Mouse (Mus musculus) limb, embryonic 10.5 days (tissue): ENCODE results near the gene Ift57. TPM values are rescaled to one million over a fixed set of nuclear protein-coding genes. Genes with fewer than 3 reads are reported as not detected.

Source experiments
- DNase-seq: peaks from one replicate; pipeline ENCODE4 v3.0.0-alpha.2; 2017; ENCODE audit warnings: low spot score
- H3K27ac ChIP-seq: fragments of 300-500 bp; sonication (generic); 2 replicates; pipeline ENCODE4 v1.5.1; 2016; ENCODE audit warnings: mild to moderate bottlenecking
- H3K27me3 ChIP-seq: fragments of 300-500 bp; sonication (generic); 2 replicates; pipeline ENCODE4 v1.6.1; 2016; ENCODE audit warnings: low read depth, mild to moderate bottlenecking; ENCODE audit not compliant: poor library complexity, severe bottlenecking
- H3K36me3 ChIP-seq: fragments of 300-500 bp; sonication (generic); 2 replicates; pipeline ENCODE4 v1.6.1; 2016; ENCODE audit warnings: mild to moderate bottlenecking, moderate library complexity
- H3K4me1 ChIP-seq: fragments of 300-500 bp; sonication (generic); 2 replicates; pipeline ENCODE4 v1.6.1; 2016
- H3K4me3 ChIP-seq: fragments of 300-500 bp; sonication (generic); 2 replicates; pipeline ENCODE4 v1.5.1; 2016; ENCODE audit warnings: mild to moderate bottlenecking, moderate library complexity
- H3K9me3 ChIP-seq: fragments of 300-500 bp; sonication (generic); replicated peaks from 2 replicates; pipeline ENCODE4 v1.6.1; 2016; ENCODE audit warnings: mild to moderate bottlenecking
- WGBS: fragments of 180-500 bp; shearing (Covaris S2); methylation state at CpG from one replicate; pipeline ENCODE4 v1.1.7; 2016; 5-methylcytosine and 5-hydroxymethylcytosine counted together
- polyA plus RNA-seq: library from polyadenylated mRNA; unstranded; fragments of >200 nt; fragmentation: Nextera tagmentation; extraction: Ambion mirVana; gene quantifications from 2 replicates; pipeline ENCODE4 v1.2.1, GENCODE M21; 2016

Ift57 gene
- polyA plus RNA-seq, 1 experiment from 2014 or later = 23.1 TPM

GRCm38 (mm10) chr16:49783369-49783768 lies 84.3 kb downstream of the Ift57 start:
- no peak overlapping the region for H3K4me3 ChIP-seq
- no peaks in the 10 kb centered on the region for H3K36me3 ChIP-seq
- no peak overlapping the region for H3K27ac ChIP-seq
- H3K27me3 ChIP-seq = no peaks in the 10 kb centered on the region
- no peak for DNase-seq
- no peaks in the 10 kb centered on the region for H3K9me3 ChIP-seq
- H3K4me1 ChIP-seq = 0 out of 2 replicates have a peak, but pooled peaks cover 3% of the 10 kb centered on the region

- H3K9me3 ChIP-seq = no peaks in the 10 kb centered on the region
- no peak overlapping the region for H3K27ac ChIP-seq
- no peak overlapping the region for H3K4me3 ChIP-seq
- no peaks in the 10 kb centered on the region for H3K27me3 ChIP-seq
- DNase-seq = no peak
- H3K4me1 ChIP-seq = 0 out of 2 replicates have a peak, but pooled peaks cover 3% of the 10 kb centered on the region
- no peaks in the 10 kb centered on the region for H3K36me3 ChIP-seq
- WGBS = 76% methylated on average over 6 of the region's 6 CpGs
Measured at GRCm38 (mm10) chr16:49786116-49786515, 87.1 kb downstream of the Ift57 start.

DNA sequence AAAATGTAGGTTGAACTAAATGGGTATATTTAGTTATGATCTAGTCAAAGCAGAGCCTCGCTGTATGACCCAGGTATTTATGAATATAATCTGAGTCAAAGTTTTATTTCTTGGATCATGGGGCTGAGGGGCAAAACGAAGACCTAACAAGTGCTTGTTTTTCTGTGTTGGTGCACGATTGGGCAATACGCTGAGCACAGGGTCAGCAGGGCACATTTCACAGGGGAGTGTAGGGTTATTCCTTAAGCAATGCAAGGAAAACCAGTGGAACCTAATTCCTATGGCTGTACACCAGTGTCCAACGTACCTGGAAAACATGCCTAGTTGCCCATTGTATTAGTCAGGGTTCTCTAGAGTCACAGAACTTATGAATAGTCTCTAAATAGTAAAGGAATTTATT lies 88.7 kb downstream of the Ift57 start:
- Histone ChIP-seq H3K4me3 (no peak overlapping the region), H3K27me3 (no peaks in the 10 kb centered on the region), H3K27ac (no peak overlapping the region), H3K9me3 (no peaks in the 10 kb centered on the region), H3K4me1 (peaks cover 8% of the 10 kb centered on the region; the same call in 1 of the 2 replicates), H3K36me3 (no peaks in the 10 kb centered on the region)
- no peak for DNase-seq
- 93% methylated on average over 5 of the region's 5 CpGs for WGBS

DNA sequence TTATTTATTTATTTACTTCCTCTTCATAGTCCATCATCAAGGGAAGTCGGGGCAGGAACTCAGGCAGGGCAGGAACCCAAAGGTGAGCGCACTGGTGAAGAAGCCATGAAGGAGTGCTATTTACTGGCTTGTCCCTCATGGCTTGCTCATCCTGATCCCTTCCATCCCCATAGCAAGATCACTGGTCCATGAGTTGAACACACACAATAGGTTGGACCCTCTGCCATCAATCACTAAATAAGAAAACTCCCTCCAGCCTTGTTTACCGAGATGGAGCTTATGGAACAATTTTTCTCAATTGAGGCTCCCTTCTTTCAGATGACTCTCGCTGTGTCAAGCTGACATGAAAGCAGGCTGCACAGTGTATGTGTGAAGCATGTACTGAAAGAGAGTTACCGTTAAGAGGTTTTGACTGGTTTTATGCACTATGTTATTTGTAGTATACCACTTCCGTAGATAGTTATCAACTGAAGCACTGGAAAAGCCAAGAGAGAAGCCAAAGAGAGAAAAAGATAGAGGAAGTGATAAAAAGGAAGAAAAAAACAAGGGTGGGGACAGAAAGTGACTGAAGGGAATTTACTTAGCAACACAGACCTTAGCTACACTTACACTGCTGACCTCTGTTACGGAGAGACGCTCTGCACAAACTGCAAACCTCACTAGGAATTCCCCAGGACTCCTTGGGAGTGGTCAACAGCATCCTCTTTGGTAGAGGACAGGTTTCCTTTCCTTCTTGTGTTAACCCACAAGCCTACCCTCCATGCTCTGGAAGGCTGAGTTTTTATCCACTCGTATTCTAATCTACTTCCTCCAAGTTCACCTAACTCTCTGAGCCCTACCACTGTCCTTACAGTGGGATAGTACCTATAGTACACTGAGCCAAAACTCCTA lies 91.8 kb downstream of the Ift57 start:
- Histone ChIP-seq H3K27ac (no peak overlapping the region), H3K36me3 (no peaks in the 10 kb centered on the region), H3K4me1 (peaks cover 12% of the 10 kb centered on the region; the same call in 1 of the 2 replicates), H3K9me3 (no peaks in the 10 kb centered on the region), H3K4me3 (no peak overlapping the region), H3K27me3 (no peaks in the 10 kb centered on the region)
- no peak for DNase-seq
- WGBS = 92% methylated on average over 9 of the region's 9 CpGs

DNA sequence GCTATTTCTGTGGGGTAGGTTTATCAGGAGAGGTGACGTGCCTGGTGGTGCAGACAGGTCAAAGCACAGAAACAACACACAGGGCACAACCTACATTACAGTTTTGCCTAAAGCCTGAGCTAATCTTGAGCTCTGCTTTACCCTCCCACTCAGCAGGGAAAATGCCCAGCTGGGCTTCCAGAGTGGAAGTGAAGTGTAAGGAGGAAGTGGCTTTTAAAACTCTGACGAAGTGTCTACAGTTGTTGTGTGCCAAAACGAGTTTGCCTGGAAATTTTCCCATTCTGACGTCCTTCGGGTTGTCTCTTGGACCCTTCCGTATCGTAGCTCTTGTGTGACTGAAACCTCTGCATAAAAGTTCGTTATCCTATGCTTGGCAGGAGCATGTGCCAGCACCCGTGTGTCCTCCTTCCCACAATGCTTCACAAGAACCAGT lies 93.4 kb downstream of the Ift57 start:
- DNase-seq = no peak
- H3K27me3 ChIP-seq = no peaks in the 10 kb centered on the region
- no peaks in the 10 kb centered on the region for H3K36me3 ChIP-seq
- H3K27ac ChIP-seq = no peak overlapping the region
- H3K4me1 ChIP-seq = peaks cover 12% of the 10 kb centered on the region; the same call in 1 of the 2 replicates
- H3K9me3 ChIP-seq = no peaks in the 10 kb centered on the region
- H3K4me3 ChIP-seq = no peak overlapping the region
- WGBS = 76% methylated on average over 9 of the region's 9 CpGs

DNA sequence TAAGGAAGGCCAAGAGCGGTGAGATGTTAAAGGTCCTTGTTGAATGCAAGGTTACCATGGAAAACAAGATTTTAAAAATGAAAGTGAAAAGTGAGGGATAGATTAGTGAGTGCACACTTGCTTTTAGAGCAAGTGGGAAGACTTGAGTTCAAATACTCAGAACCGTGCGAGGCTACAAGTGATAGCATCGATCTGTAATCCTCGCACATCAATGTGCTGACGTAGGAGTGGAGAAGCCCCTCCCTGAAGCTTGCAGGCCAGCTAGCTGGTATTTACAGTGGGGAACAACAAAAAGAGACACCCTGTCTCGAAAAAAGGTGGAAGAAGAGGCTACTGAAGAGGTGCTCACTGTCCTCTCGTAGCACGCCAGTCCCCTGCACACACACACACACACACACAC lies 94.6 kb downstream of the Ift57 start:
- H3K27ac ChIP-seq = no peak overlapping the region
- DNase-seq = no peak
- H3K4me3 ChIP-seq = no peak overlapping the region
- no peaks in the 10 kb centered on the region for H3K9me3 ChIP-seq
- 91% methylated on average over 9 of the region's 9 CpGs for WGBS
- peaks cover 12% of the 10 kb centered on the region; the same call in 1 of the 2 replicates for H3K4me1 ChIP-seq
- no peaks in the 10 kb centered on the region for H3K27me3 ChIP-seq
- H3K36me3 ChIP-seq = no peaks in the 10 kb centered on the region

DNA sequence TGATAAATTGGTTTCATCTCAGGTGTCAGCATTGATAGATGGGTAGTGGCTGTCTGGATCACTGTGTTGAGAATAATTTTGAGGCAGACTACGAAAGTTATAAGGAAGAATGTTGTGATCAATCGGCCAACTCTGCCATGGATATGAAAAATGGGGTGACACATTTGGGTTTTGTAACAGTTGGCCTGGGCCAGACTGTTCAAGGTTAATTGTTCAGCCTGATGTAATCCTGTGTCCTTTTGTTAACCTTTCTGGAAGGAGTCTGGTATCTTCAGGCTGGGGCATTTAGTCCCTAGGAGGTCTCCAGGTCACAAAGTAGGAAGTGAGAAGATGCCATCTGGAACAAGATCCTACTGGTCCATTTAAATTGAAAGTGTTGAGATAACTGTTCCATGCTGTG lies 97.2 kb downstream of the Ift57 start:
- Histone ChIP-seq H3K36me3 (no peaks in the 10 kb centered on the region), H3K9me3 (no peaks in the 10 kb centered on the region), H3K4me1 (peaks cover 19% of the 10 kb centered on the region), H3K27ac (no peak overlapping the region), H3K27me3 (no peaks in the 10 kb centered on the region), H3K4me3 (no peak overlapping the region)
- DNase-seq = no peak
- WGBS = 47% methylated on average over 2 of the region's 2 CpGs

GRCm38 (mm10) chr16:49796954-49797353 lies 97.9 kb downstream of the Ift57 start:
- WGBS = 85% methylated on average over 2 of the region's 2 CpGs
- Histone ChIP-seq H3K27ac (no peak overlapping the region), H3K36me3 (no peaks in the 10 kb centered on the region), H3K27me3 (no peaks in the 10 kb centered on the region), H3K4me1 (peaks cover 21% of the 10 kb centered on the region), H3K4me3 (no peak overlapping the region), H3K9me3 (no peaks in the 10 kb centered on the region)
- no peak for DNase-seq

DNA sequence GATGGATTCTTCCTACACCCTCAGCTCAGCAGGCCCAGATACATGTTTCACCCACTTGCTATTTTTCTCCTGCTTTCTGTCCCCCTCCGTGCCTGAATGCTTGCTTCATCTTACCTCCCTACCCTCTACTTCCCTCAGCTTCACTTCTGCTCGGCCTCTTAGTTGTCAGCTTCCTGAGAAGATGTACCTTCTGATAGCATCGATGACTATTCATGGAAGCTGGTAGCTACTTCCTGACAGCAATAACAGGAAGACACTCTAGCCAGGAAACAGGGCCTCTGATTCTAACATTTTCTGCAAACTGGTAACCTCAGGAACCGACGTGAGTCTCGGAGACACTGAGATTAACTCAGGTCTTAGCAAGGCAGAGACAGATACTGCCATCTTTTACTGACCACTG lies 99.8 kb downstream of the Ift57 start:
- Histone ChIP-seq H3K4me3 (no peak overlapping the region), H3K9me3 (no peaks in the 10 kb centered on the region), H3K27me3 (0 out of 2 replicates have a peak, but pooled peaks cover 2% of the 10 kb centered on the region), H3K27ac (no peak overlapping the region), H3K4me1 (peaks cover 16% of the 10 kb centered on the region), H3K36me3 (no peaks in the 10 kb centered on the region)
- DNase-seq = no peak
- 81% methylated on average over 6 of the region's 6 CpGs for WGBS

DNA sequence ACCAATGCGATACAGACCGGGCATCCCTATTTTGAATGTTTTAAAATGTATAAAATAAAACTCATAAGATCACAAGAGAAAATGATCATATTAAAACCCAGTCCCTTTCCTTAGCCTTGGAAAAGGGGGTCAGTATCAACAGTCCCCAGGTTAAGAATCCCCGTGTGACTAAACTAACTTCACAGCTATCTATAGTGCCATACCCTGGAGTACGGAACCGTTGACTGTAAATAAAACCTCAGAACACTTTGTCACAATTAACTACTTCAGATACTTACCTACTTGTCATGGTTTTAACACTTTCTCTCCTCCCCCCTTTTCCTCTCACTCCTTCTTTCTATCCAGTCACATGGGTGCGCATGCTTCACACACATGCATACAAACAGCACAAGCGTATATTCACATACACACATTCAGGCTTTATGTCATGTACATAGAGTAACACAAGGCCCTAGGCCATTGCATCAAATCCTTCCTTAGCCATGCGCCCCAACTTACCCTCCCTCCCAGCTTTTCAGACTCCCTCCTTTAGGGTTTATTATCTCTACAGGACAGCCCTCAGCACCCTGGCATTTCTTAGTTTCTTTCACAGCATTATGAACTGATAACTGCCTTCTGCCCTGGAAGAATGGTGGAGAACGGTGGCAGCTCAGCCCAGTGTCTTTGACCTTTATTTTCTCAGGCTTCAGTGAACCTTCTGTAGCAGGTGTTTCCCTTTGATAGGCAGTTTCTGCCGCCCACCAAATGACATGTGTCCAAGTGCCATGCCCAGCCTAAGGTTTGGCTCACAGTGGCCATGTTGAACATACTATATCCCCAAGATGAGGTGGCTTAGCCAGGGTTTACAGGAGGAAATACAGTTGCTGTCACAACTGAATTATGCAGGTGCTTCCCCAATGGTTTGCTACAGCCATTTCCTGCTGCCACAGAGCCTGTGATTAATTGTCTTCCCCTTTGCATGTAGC lies 100.8 kb downstream of the Ift57 start, which contains the start of gene Cd47:
TSS of gene Cd47 (plus strand) at position 937 of the 965 bp plus-strand sequence.
- Histone ChIP-seq H3K27ac (no peak within 1 kb of the TSS), H3K9me3 (no peaks in the 10 kb centered on the region), H3K27me3 (0 out of 2 replicates have a peak, but pooled peaks cover 2% of the 10 kb centered on the region), H3K4me1 (peaks cover 25% of the 10 kb centered on the region), H3K4me3 (no peak within 1 kb of the TSS), H3K36me3 (no peaks in the 10 kb centered on the region)
- DNase-seq = no peak
- WGBS = 86% methylated on average over 10 of the region's 10 CpGs

DNA sequence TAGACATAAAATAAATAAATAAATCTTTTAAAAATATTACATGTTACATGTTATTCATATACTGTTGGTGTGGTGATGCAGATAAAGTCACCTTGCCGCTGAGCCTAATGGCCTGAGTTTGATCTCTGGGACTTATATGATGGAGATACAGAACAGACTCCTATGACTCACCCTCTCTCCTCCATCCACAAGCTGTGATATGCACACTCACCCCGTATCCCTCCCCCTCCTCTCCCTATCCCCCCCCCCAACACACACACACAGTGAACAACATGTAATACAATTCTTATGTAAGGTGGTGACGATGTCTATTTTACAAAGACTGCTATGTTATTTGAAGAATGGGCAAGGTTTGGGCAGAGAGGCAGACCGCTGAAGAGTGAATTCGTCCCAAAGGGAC lies 102.0 kb downstream of the Ift57 start:
- no peak overlapping the region for H3K4me3 ChIP-seq
- peaks cover 30% of the 10 kb centered on the region for H3K4me1 ChIP-seq
- H3K27ac ChIP-seq = no peak overlapping the region
- H3K36me3 ChIP-seq = no peaks in the 10 kb centered on the region
- no peaks in the 10 kb centered on the region for H3K9me3 ChIP-seq
- 0 out of 2 replicates have a peak, but pooled peaks cover 2% of the 10 kb centered on the region for H3K27me3 ChIP-seq
- DNase-seq = no peak
- WGBS = 91% methylated on average over 5 of the region's 5 CpGs

DNA sequence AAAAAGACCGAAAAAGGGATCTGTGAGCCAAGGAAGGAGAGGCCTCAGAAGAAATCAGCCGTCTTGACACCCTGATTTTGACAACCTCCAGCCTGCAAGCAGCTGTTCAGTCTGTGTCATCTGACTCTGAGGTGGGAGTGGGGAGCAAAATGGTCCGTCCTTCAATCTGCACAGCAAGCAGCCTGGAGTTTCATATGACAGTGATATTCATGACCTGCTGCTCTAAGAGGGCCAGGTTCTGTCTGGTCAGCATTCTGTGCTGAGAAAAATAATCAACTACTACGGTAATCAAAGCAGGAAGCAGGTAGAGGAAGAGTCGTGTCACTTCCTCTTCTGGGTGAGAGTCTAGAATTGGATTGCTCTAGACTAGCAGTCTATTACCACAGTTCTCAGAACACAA lies 102.4 kb downstream of the Ift57 start:
- no peaks in the 10 kb centered on the region for H3K36me3 ChIP-seq
- WGBS = 69% methylated on average over 5 of the region's 5 CpGs
- 0 out of 2 replicates have a peak, but pooled peaks cover 2% of the 10 kb centered on the region for H3K27me3 ChIP-seq
- H3K27ac ChIP-seq = no peak overlapping the region
- H3K9me3 ChIP-seq = no peaks in the 10 kb centered on the region
- no peak overlapping the region for H3K4me3 ChIP-seq
- no peak for DNase-seq
- peaks cover 30% of the 10 kb centered on the region for H3K4me1 ChIP-seq
